Mouse (Mus musculus): ENCODE measurements around the gene Hs2st1.

Gene Hs2st1

DNA sequence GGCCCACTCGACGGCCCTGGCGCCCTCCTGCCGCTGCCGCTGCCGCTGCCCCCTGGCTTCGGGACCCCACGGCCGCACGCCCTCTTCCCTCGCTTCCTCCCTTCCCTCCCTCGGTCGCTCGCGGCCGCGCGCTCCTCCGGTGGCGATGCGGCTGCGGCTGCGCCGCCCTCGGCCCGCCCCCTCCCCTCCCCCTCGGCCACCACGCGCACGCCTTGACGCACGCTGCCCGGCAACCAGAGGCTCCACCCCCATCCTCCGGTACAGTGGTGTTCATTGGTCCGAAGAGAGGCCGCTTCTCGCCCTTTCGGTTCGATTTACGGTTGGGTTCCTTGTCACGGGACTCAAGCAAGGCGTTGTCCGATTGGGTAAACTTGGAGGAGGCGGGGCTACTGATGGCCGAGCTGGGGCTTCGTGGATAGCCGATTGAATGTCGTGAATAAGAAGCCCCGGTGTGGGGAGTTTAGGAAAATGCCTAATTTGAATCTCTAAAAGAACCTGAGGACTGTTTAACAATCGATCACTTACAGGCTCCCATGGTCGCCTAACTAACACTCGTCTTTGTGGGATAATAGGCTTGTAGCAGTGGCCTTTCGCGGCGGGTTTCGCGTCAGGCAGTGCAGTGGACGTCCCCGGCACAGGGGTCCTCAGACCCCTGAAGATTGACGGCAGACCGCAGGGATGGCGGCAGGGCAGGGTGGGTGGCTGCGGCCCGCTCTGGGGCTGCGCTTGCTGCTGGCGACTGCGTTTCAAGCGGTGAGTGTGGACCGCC is at the start of gene Hs2st1, which contains the start of gene Selenof:
TSS of gene Hs2st1 (minus strand) at position 135 of the 769 bp plus-strand sequence.
TSS of gene Selenof (plus strand) at position 258 of the 769 bp plus-strand sequence.
- peak; percentile 99 for DNase-seq (ENCODE audit: low spot score)

DNA sequence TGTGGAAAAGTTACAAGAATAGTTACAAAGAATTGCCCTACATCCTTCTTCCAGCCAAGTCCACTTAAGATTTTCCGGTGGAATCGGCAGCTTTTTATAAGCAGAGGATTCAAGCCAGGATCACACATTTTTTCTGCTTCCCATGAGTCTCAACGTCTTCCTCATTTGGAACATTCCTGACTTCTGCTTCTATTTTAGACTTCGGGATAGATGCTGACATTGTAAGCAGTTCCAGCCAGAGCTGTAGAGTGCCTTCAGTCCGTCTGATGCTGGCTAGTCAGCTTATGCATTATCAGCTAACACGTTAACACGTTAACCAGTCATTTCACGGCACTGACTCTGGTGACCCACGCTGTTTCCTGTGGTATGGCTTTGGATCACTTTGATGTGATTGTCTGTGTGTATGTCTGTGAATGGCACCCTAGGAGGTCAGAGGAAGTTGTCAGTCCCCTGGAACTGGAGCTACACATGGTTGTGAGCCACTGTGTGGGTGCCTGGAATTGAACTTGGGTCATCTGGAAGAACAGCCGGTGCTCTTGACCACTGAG is 47.7 kb upstream of the Hs2st1 start:
- DNase-seq (ENCODE audit: low spot score), result peak; percentile 6

DNA sequence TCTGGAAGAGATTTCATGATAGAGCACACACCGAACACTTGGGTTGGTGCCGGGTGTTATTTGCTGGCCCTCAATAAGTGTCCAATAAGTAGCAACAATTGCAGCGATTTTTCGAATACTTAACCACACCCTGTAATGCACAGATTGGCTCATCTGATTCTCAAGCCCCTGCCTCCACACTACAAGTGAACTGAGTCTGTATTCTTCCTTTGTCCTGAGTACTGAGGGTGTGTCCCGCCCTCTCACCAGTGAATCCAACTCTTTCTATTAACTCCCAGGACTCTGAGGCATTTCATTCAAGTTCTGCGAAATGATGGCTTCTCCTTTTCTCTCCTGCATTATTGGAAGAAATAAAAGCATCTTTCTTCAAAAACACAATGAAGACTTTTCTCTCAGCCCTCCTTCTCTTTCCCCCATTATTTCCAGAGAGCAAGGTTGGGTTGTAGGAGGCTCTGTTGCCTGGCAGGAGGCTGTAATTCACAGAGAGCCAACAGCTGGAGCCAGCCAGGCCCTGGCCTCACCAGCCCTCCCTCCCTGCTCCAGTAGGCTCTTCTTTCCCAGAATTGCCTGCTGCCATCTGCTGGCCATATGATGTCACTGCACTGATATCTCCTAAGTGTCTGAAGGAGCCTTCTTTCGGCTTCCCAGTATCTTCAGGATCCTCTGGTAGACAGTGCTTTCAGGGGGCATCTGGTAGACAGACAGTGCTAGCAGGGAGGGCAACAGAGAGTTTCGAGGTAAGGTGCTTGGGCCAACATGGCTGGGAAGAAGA is 46.9 kb upstream of the Hs2st1 start:
- DNase-seq (ENCODE audit: low spot score), result peak; percentile 62

- no peak for DNase-seq (ENCODE audit: low spot score)
Observed at GRCm38 (mm10) chr3:144615459-144615858, 45.5 kb upstream of the Hs2st1 start.

DNA sequence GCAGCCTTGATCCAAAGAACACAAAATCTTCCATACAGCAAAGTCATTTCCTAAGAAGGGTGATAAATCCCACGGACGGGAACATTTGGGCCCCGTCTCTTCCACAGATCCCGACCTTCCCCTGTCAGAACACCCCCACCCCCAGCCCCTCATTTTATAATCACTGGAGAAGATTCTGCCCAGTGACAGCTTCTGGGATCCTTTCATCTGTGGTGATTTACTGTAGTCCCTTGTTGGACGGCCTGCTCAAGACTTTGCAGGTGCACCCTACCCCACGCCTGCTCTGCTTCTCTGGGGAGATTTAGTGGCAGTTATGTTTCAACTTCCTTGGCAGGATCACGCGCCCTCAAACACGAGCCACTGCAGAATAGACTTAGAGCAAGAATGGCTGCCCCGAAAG is 44.7 kb upstream of the Hs2st1 start:
- no peak for DNase-seq (ENCODE audit: low spot score)

GRCm38 (mm10) chr3:144614277-144614676 is 44.3 kb upstream of the Hs2st1 start:
- DNase-seq (ENCODE audit: low spot score), result no peak

GRCm38 (mm10) chr3:144612382-144612781 is 42.4 kb upstream of the Hs2st1 start:
- DNase-seq (ENCODE audit: low spot score), result no peak

DNA sequence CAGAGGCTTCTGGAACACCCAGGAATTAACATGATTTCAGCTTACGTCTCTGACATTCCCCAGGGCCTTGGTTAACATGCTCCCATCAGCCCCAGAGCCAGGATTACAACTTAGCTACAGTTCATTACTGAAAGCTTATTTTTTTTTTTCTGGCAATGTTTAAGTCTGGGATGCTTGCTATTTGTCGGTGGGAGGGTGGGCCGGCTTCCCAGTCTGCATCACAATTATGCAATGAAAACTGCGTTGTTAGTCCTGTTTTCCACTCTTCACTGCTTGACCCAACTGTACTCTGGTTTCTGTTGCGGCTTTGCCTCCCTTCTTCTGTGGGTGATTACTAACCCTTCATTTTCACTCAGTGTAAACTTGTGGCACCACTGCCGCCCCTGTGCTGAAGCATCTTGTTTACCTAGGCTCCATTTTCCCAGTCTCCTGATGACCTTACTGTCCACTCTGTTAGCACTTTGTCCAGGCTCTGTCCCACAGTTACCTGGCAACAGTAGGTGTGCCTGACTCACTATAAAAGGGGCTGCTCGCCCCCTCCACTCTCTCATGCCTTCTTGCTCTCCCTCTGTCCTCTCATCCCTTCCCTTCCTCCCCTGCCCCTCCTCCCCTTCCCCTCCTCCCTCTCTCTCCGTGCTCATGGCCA is 41.8 kb upstream of the Hs2st1 start:
- no peak for DNase-seq (ENCODE audit: low spot score)

GRCm38 (mm10) chr3:144610759-144611158 is 40.8 kb upstream of the Hs2st1 start:
- DNase-seq (ENCODE audit: low spot score), result no peak

DNA sequence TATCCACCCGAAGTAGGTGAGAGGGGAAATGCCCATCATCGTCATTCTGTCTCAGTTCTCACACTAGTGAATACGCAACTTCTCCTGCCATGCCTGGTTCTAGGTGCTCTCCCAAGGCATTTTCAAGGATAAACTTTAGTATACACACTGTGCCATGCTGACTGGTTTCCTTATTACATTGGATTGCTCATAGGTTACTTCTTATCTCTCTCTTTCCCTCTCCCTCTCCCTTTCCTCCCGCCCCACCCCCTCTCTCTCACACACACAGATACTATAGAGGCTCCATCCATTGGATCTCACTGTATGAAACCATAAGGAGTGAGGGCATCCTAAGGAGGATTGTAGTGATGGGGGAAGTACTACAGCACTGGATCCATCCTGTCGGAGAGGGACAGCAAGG is 38.1 kb upstream of the Hs2st1 start:
- DNase-seq (ENCODE audit: low spot score), result no peak

DNA sequence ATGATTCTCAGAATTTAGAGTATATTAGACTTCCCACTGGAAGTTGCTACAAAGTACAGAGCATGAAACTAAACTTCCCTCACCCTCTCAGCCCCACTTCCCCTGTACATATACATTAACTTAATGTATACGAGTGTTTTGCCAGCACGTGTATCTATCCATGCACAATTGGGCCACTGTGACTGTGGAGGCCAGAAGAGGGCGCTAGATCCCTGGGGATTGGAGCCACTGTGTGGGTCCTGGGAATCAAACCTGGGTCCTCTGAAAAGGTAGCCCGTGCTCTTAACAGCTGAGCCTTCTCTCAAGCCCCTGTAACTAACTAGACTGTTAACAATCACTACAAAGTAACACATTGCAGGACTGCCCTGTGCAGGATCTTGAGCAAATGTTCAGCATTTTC is 36.5 kb upstream of the Hs2st1 start:
- no peak for DNase-seq (ENCODE audit: low spot score)

DNA sequence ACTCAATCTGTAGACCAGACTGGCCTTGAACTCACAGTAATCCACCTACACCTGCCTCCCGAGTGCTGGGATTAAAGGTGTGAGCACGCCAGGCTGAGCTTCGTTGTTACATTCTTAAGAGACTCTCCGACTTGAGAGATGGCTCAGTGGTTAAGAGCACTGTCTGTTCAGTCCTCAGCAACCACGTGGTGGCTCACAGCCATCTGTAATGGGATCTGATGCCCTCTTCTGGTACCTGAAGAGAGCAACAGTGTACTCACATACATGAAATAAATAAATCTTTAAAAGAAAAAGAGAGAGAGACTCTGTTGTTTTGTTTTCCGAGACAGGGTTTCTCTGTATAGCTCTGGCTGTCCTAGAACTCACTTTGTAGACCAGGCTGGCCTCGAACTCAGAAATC is 35.8 kb upstream of the Hs2st1 start:
- peak; percentile 7 for DNase-seq (ENCODE audit: low spot score)

DNA sequence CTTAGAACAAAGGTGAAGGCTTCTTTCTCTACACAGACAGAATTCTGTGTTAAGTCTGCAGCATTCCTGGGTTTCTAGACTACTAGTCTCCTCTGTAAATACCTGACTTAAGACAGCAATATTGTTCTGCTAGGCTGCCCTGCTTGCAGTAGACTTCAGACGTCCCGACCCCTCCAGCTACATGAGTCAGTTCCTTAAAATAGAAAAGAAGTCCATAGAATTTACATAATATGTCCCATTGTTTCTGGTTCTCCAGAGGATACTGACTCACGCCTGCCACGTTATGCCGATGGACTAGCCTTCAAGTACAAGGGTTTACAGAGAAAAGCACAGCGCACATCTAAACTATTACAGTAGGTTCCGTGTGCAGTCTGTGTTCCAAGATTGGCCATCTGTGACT is 34.2 kb upstream of the Hs2st1 start:
- DNase-seq (ENCODE audit: low spot score), result no peak

DNA sequence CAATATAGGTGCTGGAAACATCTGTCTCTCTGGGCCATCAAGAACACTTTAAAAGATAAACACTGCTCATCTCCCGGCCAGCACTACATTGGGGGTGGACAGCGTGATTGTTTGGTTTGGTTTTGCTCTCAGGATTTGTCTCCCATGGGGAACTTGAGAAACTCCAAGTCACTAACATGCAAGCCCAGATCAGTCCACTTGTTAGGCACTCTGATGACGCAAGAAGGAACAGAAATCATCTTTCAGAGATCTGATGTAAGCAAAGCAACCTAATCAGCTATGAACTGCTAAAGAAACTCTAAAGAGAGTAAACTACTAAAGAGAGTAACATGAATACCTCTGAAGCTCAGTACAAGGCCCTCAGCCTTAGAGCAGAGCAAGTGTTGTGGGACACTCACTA is 33.6 kb upstream of the Hs2st1 start:
- DNase-seq (ENCODE audit: low spot score), result no peak

- DNase-seq (ENCODE audit: low spot score), result no peak
Observed at GRCm38 (mm10) chr3:144602819-144603218, 32.8 kb upstream of the Hs2st1 start.

DNA sequence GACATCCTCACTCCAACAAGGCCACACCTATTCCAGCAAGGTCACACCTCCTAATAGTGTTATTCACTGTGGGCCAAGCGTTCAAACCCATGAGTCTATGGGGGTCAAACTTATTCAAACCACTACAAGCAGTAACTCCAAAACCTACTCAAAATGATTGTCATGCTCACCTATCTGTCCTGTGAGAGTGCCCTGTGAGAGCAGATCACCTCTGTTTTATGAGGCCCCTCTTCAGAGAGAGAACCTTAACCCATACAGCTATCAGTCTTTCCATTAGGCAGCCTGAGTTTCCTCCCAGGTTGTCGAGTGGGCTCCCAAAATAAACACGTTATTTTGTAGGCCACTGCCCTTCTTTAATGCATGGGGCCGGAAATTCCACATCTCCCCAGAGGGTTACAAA is 32.4 kb upstream of the Hs2st1 start:
- DNase-seq (ENCODE audit: low spot score), result no peak

DNA sequence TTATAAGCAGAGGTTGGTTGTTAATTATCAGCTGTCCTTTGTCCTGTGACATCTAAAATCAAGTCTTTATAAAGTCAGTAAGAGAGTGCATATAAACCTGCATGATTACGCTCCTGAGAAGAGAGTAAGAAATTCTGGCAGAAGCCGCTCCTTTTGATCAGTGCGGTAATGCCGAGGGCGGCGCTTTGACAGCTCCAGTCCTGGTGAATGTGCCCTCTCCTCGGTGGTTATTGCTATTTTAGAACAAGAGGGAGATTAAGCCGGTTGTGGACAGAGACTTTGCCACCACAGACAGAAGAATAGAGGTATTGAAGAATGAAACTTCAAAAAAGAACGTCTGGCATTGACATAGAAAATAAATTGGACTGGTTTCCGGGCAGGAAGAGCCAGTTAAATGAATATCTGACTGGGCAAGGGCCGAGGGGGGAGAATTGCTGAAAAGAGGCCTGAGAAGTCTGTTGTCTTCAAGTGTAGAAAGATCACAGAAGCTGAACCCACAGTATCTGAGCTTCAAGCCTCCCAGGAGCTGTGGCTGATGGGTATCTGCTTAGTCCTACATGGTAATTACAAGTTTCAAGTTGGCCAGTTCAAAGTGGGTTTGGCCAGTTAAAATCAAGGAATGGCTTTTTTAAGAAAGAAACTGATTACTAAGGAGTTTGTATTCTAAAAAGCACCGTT is 27.9 kb upstream of the Hs2st1 start:
- no peak for DNase-seq (ENCODE audit: low spot score)

DNA sequence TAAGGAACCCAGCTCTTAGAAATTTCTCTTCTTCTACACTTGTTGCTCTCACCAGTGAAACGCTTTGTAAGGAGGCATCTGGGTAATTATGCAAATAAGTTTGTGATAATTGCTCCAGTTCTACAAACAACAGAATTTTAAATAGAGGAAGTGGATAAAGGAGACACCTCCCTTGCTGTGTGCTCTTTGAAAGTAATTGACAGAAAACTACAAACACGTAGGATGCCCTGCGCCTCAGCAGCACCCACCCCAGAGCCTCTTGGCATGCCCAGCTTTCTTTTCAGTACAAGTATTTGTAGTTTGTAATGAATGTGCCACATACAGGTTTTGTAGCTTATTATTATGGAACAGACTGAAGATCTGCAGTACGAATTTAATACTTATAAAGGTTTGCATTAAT is 27.1 kb upstream of the Hs2st1 start:
- no peak for DNase-seq (ENCODE audit: low spot score)

DNA sequence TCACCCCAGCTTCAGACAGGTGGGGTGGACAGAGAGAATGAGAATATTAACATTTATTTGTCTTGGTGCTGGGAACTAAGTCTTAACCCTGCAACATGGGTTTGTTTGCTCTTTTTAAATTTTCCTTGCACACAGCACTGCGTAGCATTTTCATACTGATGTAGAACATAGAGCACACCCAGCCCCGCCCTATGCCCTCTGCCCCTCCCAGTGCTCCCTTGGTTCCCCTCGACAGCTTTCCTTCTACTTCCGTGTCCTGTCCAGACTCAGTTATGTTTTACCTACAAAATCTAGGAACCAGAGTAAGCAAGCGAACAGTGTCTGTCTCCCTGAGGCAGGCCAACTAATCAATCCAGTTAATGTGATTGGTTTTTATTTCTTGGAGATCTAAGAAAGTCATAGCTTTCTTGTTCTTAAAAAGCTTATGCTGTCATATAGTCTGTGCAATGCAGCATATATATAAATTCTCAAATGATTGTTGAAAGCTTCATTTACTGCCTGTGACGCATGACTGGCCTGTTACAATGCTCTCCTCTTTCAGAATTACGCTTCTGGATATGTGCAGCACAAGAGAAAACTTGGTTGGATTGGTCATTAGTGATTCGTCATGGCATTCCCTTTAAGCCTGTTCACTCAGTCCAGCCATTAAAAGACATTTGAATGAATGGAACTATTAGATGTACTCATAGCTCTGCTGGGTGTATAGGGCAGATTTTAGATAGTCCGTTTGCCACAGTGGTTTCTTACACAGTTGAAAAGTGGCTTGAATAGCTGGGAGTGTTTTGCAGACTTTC is 23.2 kb upstream of the Hs2st1 start:
- DNase-seq (ENCODE audit: low spot score), result no peak

DNA sequence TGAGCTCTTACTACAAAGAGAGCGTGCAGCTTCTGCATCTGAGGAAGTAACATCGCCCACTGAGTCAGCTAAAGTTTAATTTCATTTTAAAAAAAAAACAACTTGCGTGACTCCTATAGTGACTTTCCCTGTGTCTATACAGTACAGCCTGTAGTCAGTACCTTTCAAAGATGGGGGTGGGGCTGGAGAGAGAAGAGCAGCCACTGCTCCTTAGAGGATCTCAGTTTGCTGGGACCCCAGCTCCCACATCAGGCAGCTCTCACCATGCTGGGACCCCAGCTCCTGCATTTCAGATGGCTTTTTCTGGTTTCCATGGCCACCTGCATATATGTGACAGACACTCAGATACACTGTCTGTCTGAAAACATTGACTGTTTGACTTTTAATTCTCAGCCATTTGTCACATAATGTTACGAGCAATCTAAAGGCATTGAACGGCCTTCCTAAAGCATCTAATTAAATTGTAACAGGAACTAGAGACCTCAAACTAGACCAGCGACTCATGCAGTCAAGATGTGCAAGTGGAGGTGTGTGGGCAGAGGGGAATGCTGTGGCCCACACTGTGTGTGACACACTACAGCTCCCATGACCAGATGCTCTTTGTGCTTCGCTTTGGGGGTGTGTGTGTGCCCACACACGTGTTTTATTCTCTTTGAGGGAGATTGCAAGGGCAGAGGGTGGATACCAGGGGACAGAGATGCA is 19.4 kb upstream of the Hs2st1 start:
- no peak for DNase-seq (ENCODE audit: low spot score)

DNA sequence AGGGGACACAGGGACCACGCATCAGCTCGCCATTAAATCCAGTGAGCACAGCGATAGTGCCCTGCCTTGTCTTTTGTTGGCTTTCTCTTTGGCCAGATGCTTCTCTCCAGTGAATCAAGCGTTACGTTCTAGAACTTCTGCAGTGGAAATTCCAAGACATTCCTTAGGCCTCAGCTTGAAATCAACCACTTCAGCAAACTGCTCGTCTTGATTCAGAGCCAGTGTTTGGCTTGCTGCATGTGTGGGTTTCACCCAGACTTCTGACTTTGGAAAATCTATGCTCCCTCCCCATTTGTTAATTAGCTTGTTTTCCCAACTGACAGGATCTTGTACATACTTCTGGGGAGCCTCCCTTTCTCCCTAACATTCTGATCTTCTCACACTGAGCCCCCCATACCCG is 16.8 kb upstream of the Hs2st1 start:
- DNase-seq (ENCODE audit: low spot score), result no peak

Data from T-cell, adult 2 months (primary cell).